Mouse (Mus musculus): ENCODE measurements around the gene Zbtb8a. TPM values are rescaled to one million over a fixed set of nuclear protein-coding genes. Genes with fewer than 3 reads are reported as not detected.

The Zbtb8a gene
- polyA plus RNA-seq, 1 experiment, result 13.9 TPM

DNA sequence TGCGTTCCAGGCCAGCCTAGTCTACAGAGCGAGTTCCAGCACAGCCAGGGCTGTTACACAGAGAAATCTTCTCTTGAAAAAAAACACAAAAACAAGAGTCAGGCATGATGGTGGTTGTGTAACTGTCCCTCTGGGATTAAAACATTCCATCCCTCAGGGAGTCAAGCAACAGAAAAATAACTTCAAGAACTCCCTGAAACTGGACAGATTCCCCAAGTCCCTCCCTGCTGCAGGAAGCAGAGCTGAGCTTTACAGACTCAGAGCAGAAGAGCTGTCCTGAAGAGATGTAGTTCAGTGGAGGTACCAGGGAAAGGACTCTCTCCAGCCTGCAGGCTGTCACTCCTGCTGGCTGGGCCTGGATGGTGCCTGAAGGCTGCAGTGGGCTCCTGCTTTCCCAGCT, 4.6 kb upstream of the Zbtb8a start:
- WGBS, result 65% methylated on average over 2 of the region's 2 CpGs
- H3K4me3 ChIP-seq (replicated peaks; ENCODE audit: extremely low read depth, low read depth, low read length), result peak overlapping the region; percentile 1

DNA sequence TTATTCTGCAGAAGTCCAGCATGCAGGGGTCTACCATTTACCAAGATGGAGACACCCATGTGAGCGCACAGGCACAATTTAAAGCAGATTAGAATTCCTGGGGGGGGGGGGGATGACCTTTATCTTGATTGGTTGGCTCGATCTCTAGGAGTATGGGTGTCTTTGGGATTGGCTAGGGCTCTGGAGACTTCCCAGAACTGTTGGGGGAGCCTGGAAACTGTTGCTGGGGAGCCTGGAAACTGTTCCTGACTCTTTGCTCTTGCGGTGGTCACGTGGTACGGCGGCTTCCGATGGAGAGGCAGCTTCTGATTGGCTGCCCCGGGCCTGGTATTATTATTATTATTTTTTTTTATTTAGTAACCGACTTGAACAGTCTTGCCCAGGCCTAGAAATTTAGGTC, 4.1 kb upstream of the Zbtb8a start:
- 90% methylated on average over 9 of the region's 9 CpGs for WGBS
- Histone ChIP-seq H3K4me3 (replicated peaks; ENCODE audit: extremely low read depth, low read depth, low read length) (no peak overlapping the region), H3K4me1 (ENCODE audit: control insufficient read depth, insufficient read depth, low read length) (peaks cover 17% of the 10 kb centered on the region)
- DNase-seq, result no peak
- TF ChIP-seq CTCF (IDR thresholded peaks at IDR 0.05; ENCODE audit: insufficient read depth, low read length) (no peak), POLR2A (IDR thresholded peaks at IDR 0.05; ENCODE audit: borderline replicate concordance, extremely low read depth, low read depth, low read length) (no peak)

More for the DNA sequence above, 4.6 kb upstream of the Zbtb8a start:
- TF ChIP-seq CTCF (IDR thresholded peaks at IDR 0.05; ENCODE audit: insufficient read depth, low read length), result no peak
- 0 out of 2 replicates have a peak, but pooled peaks have one; percentile 17 for TF ChIP-seq POLR2A (IDR thresholded peaks at IDR 0.05; ENCODE audit: borderline replicate concordance, extremely low read depth, low read depth, low read length)
- no peak for DNase-seq
- H3K4me1 ChIP-seq (ENCODE audit: control insufficient read depth, insufficient read depth, low read length), result peaks cover 17% of the 10 kb centered on the region

DNA sequence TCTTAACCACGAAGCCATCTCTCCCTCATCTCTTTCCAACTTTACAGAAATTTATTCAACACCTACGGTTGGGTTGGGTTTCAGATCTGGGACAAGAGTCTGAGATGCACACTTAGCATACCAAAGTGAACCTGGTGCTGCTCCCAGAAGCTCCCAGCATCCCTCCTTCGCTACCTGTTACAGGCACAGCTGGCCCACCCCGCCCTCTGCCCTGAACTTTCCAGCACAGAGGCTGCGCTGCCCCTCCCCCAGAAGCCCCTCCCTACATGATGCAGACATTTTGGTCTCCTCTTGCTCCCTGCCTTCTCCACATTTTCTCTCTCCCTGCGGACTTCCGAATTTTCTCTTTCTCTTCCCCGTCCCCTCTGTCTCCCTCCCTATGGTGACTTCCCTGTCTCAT, 3.2 kb upstream of the Zbtb8a start:
- no peak overlapping the region for H3K4me3 ChIP-seq (replicated peaks; ENCODE audit: extremely low read depth, low read depth, low read length)
- H3K4me1 ChIP-seq (ENCODE audit: control insufficient read depth, insufficient read depth, low read length), result peaks cover 19% of the 10 kb centered on the region
- DNase-seq, result no peak
- WGBS, result 84% methylated on average over 8 of the region's 8 CpGs
- TF ChIP-seq CTCF (IDR thresholded peaks at IDR 0.05; ENCODE audit: insufficient read depth, low read length), result no peak

DNA sequence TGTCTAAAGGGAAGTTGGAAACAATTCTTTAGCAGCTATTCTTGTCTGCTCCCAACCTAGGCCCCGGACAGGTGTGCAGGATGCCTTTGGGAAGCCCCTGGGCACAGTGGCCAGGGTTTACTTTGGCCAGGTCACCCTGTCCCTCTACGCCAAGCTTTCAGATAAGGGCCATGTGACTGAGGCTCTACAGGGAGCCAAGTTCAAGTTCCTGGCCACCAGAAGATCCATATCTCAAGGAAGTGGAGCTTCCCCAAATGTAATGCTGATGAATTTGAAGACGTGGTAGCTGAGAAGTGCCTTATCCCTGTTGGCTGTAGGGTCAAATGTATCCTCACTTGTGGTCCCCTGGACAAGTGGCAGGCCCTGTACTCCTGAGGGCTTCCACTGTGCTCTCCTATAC, 1.9 kb upstream of the Zbtb8a start:
- TF ChIP-seq POLR2A (IDR thresholded peaks at IDR 0.05; ENCODE audit: borderline replicate concordance, extremely low read depth, low read depth, low read length), result no peak
- no peak for TF ChIP-seq CTCF (IDR thresholded peaks at IDR 0.05; ENCODE audit: insufficient read depth, low read length)
- DNase-seq, result no peak
- H3K4me3 ChIP-seq (replicated peaks; ENCODE audit: extremely low read depth, low read depth, low read length), result no peak overlapping the region
- peaks cover 15% of the 10 kb centered on the region for H3K4me1 ChIP-seq (ENCODE audit: control insufficient read depth, insufficient read depth, low read length)
- 57% methylated on average over 3 of the region's 3 CpGs for WGBS

DNA sequence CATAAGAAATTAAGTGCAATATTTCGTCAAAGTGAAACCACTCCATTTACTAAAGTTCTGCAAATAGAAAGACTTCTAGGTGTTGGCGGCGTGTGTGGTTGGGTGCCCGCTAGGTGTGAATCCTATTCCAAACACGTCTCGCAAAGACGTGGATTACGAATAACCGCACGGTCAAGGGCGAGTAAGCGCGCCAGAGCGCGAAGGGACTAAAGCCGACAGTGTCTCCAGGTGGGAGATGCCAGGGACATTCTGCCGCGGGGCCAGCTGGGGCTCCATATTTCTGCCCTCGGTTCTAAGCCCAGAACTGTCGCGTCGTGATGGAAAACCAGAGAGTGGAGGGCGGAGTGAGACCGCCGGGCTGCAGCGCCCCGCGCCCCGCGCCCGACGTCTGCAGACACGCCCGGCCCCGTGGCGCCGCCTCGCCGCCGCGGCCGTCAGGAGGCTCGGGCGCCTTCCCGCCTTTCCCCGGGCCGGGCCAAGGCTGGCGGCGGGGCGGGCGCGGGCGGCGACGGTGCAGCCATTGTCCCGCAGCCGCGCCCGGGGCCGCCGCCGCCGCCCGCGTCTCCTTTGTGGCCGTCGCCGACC, 863 bp downstream of the Zbtb8a start:
- Histone ChIP-seq H3K4me3 (replicated peaks; ENCODE audit: extremely low read depth, low read depth, low read length) (peak overlapping the region; percentile 75), H3K4me1 (ENCODE audit: control insufficient read depth, insufficient read depth, low read length) (peaks cover 16% of the 10 kb centered on the region)
- under 1% methylated on average over 35 of the region's 68 CpGs for WGBS
- peak; percentile 30; the same call in 1 of the 2 replicates for TF ChIP-seq POLR2A (IDR thresholded peaks at IDR 0.05; ENCODE audit: borderline replicate concordance, extremely low read depth, low read depth, low read length)
- TF ChIP-seq CTCF (IDR thresholded peaks at IDR 0.05; ENCODE audit: insufficient read depth, low read length), result no peak
- peak; percentile 71 for DNase-seq

DNA sequence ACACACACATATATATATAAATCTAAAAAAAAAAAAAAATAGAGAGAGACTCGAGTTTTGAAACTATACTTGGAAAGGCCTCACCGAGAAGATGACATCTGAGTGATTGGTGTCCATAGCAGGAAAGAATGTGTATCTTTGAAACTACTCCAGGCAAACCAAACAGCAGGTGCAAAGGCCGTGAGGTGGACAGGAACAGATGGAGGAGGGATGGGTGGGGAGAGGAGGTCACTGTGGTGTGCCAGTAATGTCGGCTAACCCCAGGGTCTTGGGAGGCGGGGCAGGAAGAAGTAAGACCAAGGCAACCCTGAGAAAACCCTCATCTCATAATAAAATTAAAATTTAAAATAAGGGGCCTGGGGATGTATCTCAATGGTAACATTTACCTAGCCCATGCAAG, 2.1 kb downstream of the Zbtb8a start:
- Histone ChIP-seq H3K4me3 (replicated peaks; ENCODE audit: extremely low read depth, low read depth, low read length) (no peak overlapping the region), H3K4me1 (ENCODE audit: control insufficient read depth, insufficient read depth, low read length) (peaks cover 16% of the 10 kb centered on the region)
- no peak for TF ChIP-seq CTCF (IDR thresholded peaks at IDR 0.05; ENCODE audit: insufficient read depth, low read length)
- no peak for DNase-seq
- 60% methylated on average over 5 of the region's 5 CpGs for WGBS

DNA sequence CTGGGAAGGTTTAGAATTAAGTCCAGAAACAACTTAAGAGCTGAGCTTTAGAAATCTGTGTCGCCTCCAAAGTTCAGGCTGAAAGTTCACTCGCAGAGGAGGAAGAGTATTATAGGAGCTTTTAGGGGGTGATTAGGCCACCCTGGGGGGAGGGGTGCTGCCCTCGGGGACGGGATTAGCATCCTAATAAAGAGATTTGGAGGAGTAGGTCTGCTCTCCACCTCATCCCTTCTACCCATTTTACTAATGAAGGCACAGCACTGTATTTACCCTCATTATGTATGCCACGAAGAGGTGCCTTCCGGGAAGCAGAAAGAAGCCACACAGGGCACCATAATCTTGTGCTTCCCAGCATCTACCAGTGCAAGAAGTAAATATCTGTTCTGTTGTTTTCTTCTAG, 2.9 kb downstream of the Zbtb8a start:
- no peak for DNase-seq
- TF ChIP-seq POLR2A (IDR thresholded peaks at IDR 0.05; ENCODE audit: borderline replicate concordance, extremely low read depth, low read depth, low read length) (no peak), CTCF (IDR thresholded peaks at IDR 0.05; ENCODE audit: insufficient read depth, low read length) (no peak)
- Histone ChIP-seq H3K4me1 (ENCODE audit: control insufficient read depth, insufficient read depth, low read length) (peaks cover 15% of the 10 kb centered on the region), H3K4me3 (replicated peaks; ENCODE audit: extremely low read depth, low read depth, low read length) (no peak overlapping the region)
- 76% methylated on average over 6 of the region's 6 CpGs for WGBS

DNA sequence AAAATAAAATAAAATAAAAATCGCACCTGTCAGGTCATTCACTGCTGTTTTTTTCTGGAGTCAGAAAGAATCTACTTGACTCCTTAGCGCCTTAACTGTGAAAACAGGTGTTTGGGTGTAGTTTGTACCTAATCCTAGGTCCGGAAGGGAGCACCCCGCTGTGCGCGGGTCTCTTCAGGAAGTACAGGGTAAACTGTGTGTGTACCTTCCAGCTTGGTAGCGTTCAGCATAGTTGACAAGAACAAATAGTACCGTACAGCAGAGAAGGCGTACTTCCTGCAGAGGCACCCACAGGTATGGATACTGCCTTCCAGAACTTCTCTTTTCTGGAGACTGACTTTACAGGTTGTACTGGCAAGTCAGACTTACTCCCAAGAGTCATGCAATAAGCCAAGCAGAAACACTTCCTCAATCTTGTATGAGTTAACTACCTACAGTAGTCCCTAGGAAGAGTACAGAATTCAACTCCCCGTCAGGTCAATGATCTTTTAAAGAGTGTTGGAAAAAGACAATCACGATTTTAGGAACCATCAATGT, 3.6 kb downstream of the Zbtb8a start:
- WGBS, result 50% methylated on average over 11 of the region's 11 CpGs
- no peak for TF ChIP-seq POLR2A (IDR thresholded peaks at IDR 0.05; ENCODE audit: borderline replicate concordance, extremely low read depth, low read depth, low read length)
- TF ChIP-seq CTCF (IDR thresholded peaks at IDR 0.05; ENCODE audit: insufficient read depth, low read length), result no peak
- H3K4me3 ChIP-seq (replicated peaks; ENCODE audit: extremely low read depth, low read depth, low read length), result no peak overlapping the region
- peaks cover 12% of the 10 kb centered on the region for H3K4me1 ChIP-seq (ENCODE audit: control insufficient read depth, insufficient read depth, low read length)
- no peak for DNase-seq

DNA sequence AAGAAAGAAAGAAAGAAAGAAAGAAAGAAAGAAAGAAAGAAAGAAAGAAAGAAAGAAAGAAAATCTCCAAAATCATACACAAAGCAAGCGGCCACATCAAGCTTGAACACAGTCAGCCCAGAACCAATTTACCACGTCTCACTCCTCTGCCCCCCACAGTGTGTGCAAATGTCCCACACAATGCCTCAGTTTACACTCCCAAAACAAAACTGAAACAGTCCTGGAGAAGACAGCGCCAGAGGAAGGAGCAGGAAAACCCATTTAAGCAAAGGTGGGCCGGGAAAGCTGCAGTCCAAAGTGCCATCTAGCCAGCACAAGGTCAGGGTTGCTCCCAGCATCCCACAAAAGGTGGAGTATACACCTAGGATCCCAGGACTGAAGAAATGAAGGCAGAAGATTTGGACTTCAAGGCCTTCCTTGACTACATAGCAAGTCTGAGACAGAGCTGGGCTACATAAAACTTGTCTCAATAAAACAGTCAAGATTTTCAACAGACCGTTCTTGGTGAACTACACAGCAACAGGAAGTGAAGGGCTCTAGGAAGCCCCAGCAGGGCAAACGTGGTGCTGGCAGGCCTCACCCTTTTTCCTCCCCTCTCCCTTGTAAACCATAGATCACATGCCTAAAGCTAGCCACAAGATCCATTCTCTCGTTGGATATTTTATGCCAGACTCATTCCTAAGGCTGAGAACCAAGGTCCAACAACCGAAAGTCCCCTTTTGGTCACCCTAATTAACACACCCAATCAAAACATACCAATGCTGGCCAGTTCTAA, 4.5 kb downstream of the Zbtb8a start:
- TF ChIP-seq POLR2A (IDR thresholded peaks at IDR 0.05; ENCODE audit: borderline replicate concordance, extremely low read depth, low read depth, low read length) (no peak), CTCF (IDR thresholded peaks at IDR 0.05; ENCODE audit: insufficient read depth, low read length) (no peak)
- WGBS, result 43% methylated on average over 8 of the region's 8 CpGs
- no peak for DNase-seq
- Histone ChIP-seq H3K4me3 (replicated peaks; ENCODE audit: extremely low read depth, low read depth, low read length) (no peak overlapping the region), H3K4me1 (ENCODE audit: control insufficient read depth, insufficient read depth, low read length) (peaks cover 12% of the 10 kb centered on the region)

DNA sequence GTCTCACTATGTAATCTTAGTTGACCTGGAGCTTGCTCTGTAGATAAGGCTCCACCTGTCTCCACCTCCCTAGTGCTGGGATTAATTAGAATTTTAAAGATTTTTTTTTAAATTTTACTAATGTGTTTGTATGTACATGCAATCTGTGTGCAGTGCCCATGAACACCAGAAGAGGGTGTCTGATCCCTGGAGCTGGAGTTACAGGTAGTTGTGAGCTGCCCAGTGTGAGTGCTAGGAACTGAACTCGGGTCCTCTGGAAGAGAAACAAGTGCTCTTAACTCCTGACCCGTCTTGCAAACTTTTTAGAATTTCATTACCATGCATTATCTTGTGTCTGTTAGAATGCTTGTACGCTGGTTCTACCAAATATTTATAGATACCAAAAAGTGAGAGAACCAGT, 6.5 kb downstream of the Zbtb8a start:
- DNase-seq, result no peak
- TF ChIP-seq CTCF (IDR thresholded peaks at IDR 0.05; ENCODE audit: insufficient read depth, low read length) (0 out of 2 replicates have a peak, but pooled peaks have one; percentile 1), POLR2A (IDR thresholded peaks at IDR 0.05; ENCODE audit: borderline replicate concordance, extremely low read depth, low read depth, low read length) (no peak)
- peaks cover 12% of the 10 kb centered on the region for H3K4me1 ChIP-seq (ENCODE audit: control insufficient read depth, insufficient read depth, low read length)
- WGBS, result 98% methylated on average over 3 of the region's 3 CpGs
- H3K4me3 ChIP-seq (replicated peaks; ENCODE audit: extremely low read depth, low read depth, low read length), result no peak overlapping the region

Measured in lung, adult 2 months (tissue).